Mouse (Mus musculus) kidney, adult 2 months (tissue): Measurements from ENCODE around the gene Nsun2. TPM values are rescaled to one million over a fixed set of nuclear protein-coding genes. Genes with fewer than 3 reads are reported as not detected.
A peak's percentile ranks its signal among the peaks of the same experiment; 100 is the strongest.

ENCODE experiments used
- DNase-seq: peaks from one replicate; pipeline ENCODE4 v3.0.0; 2021
- H3K27ac ChIP-seq: fragments of 200-500 bp; 2 replicates; pipeline ENCODE4 v1.5.1; 2012; ENCODE audit warnings: low read depth, low read length, control low read depth, inconsistent platforms; ENCODE audit not compliant: insufficient read depth
- H3K27me3 ChIP-seq: fragments of 200-500 bp; replicated peaks from 2 replicates; pipeline ENCODE4 v1.6.1; 2012; ENCODE audit warnings: mild to moderate bottlenecking, moderate library complexity, low read length, inconsistent platforms; ENCODE audit not compliant: control insufficient read depth, insufficient read depth
- H3K36me3 ChIP-seq: fragments of 200-500 bp; 2 replicates; pipeline ENCODE4 v1.6.1; 2012; ENCODE audit warnings: mild to moderate bottlenecking, moderate library complexity, low read length, inconsistent platforms; ENCODE audit not compliant: control insufficient read depth, insufficient read depth
- H3K4me1 ChIP-seq: fragments of 200-500 bp; 2 replicates; pipeline ENCODE4 v1.6.1; 2011; ENCODE audit warnings: low read length; ENCODE audit not compliant: control insufficient read depth, insufficient read depth
- H3K4me3 ChIP-seq: fragments of 200-500 bp; 2 replicates; pipeline ENCODE4 v1.5.1; 2011; ENCODE audit warnings: mild to moderate bottlenecking, low read depth, low read length, control low read depth; ENCODE audit not compliant: insufficient read depth
- CTCF ChIP-seq: fragments of 200-500 bp; conservative IDR thresholded peaks from 2 replicates; pipeline ENCODE4 v1.5.1; 2011; ENCODE audit warnings: low read depth, mild to moderate bottlenecking, control low read depth, low read length, moderate library complexity, mixed read lengths; ENCODE audit not compliant: insufficient read depth, insufficient read length
- POLR2A ChIP-seq: fragments of 200-500 bp; IDR thresholded peaks from one replicate; pipeline ENCODE4 v1.6.1; 2011; ENCODE audit warnings: low read depth, low read length, control low read depth
- WGBS: fragments of 180-500 bp; shearing (Covaris S2); methylation state at CpG from one replicate; pipeline ENCODE4 v1.1.7; 2018; 5-methylcytosine and 5-hydroxymethylcytosine counted together
- polyA plus RNA-seq: library from polyadenylated mRNA; depleted of rRNA; stranded (reverse); fragments of >200 nt; gene quantifications from 2 replicates; pipeline ENCODE4 v1.2.3, GENCODE M21; 2012

Gene Nsun2
- polyA plus RNA-seq, 1 experiment = 47.9 TPM

DNA sequence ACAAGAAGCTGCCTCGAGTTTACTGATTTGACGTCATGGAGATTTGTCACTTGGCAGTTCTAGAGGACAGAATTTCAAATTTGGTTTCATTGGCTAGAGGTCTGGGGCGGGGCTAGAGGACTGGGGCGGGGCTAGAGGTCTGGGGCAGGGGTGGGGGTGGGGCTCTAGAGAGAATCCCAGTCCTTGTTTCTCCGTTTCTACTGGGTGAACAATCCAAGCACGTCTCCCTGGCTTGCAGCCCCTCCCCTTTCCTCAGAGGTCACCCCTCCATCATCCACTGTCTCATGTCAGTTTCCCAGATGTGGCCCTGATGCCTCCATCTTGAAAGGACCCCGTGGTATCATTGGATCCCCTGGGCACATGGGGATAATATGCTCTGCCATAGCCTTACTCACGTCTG lies 21.5 kb downstream of the Nsun2 start:
- no peaks in the 10 kb centered on the region for H3K27me3 ChIP-seq
- TF ChIP-seq CTCF (no peak), POLR2A (no peak)
- H3K36me3 ChIP-seq = no peaks in the 10 kb centered on the region
- WGBS = 27% methylated on average over 8 of the region's 8 CpGs
- no peaks in the 10 kb centered on the region for H3K4me1 ChIP-seq
- H3K4me3 ChIP-seq = no peak overlapping the region
- DNase-seq = no peak
- no peak overlapping the region for H3K27ac ChIP-seq

DNA sequence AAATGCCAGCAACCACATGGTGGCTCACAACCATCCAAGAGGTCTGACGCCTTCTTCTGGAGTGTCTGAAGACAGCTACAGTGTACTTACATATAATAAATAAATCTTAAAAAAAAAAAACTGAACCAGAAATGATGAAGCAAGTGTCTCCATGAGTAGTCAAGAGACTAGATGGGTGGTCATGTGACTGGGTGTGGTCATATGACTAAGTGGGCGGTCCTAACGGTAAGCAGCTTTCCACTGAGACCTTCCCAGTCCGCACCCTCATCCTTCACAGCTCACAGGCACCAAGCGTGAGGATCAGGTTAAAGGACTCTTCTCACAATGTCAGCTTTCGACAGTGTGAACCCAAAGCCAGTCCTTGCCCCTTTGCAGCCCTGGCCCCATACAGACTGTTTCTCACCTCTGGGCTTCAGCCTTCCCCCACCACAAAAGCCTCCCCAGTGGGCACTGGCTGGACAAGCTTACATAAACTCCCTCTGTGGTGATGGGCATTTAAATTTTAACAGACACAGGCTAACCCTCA lies 22.5 kb downstream of the Nsun2 start:
- no peaks in the 10 kb centered on the region for H3K4me1 ChIP-seq
- H3K36me3 ChIP-seq = no peaks in the 10 kb centered on the region
- TF ChIP-seq CTCF (no peak), POLR2A (no peak)
- no peak overlapping the region for H3K4me3 ChIP-seq
- H3K27ac ChIP-seq = no peak overlapping the region
- H3K27me3 ChIP-seq = no peaks in the 10 kb centered on the region
- 80% methylated on average over 6 of the region's 6 CpGs for WGBS
- no peak for DNase-seq

- Histone ChIP-seq H3K4me1 (no peaks in the 10 kb centered on the region), H3K4me3 (no peak overlapping the region), H3K27ac (no peak overlapping the region), H3K36me3 (no peaks in the 10 kb centered on the region), H3K27me3 (no peaks in the 10 kb centered on the region)
- no peak for TF ChIP-seq POLR2A
- no peak for TF ChIP-seq CTCF
- DNase-seq = no peak
These were observed 23.2 kb downstream of the Nsun2 start for GRCm38 (mm10) chr13:69556728-69557127.

DNA sequence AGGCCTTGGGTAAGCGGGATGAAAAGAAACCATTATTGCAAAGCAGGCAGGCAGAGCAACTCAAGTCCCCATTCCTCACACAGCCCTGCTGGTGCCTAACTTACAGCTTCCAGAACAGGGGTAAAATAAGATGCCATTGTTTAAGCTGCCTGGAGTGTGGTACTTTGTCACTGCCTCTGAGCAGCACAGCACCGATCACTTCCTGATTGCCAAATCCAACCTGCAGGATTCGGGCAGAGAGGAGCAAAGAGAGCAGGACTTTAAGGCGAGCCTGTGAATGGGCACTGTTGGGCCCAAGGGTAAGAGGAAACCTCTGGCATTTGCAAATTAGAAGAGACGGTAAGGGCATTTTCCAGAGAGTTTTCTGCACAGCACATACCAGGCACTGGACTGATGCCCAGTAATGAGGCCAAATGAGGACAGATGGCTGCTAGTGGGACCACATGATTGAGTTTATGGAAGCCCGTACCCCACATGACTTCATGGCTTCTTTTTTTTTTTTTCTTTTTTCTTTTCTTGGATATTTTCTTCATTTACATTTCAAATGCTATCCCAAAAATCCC lies 24.6 kb downstream of the Nsun2 start:
- WGBS = 57% methylated on average over 6 of the region's 6 CpGs
- Histone ChIP-seq H3K36me3 (no peaks in the 10 kb centered on the region), H3K27me3 (no peaks in the 10 kb centered on the region), H3K27ac (no peak overlapping the region), H3K4me1 (0 out of 2 replicates have a peak, but pooled peaks cover 6% of the 10 kb centered on the region), H3K4me3 (no peak overlapping the region)
- peak; percentile 45 for DNase-seq
- TF ChIP-seq CTCF (no peak), POLR2A (no peak)

- no peaks in the 10 kb centered on the region for H3K36me3 ChIP-seq
- 82% methylated on average over 13 of the region's 13 CpGs for WGBS
- H3K4me3 ChIP-seq = no peak overlapping the region
- H3K27me3 ChIP-seq = no peaks in the 10 kb centered on the region
- TF ChIP-seq CTCF (no peak), POLR2A (no peak)
- no peak overlapping the region for H3K27ac ChIP-seq
- H3K4me1 ChIP-seq = peaks cover 11% of the 10 kb centered on the region; the same call in 1 of the 2 replicates
- no peak for DNase-seq
These were observed 25.9 kb downstream of the Nsun2 start for GRCm38 (mm10) chr13:69559291-69559961.

GRCm38 (mm10) chr13:69562004-69562403 lies 28.5 kb downstream of the Nsun2 start:
- Histone ChIP-seq H3K36me3 (no peaks in the 10 kb centered on the region), H3K4me3 (no peak overlapping the region), H3K4me1 (peaks cover 11% of the 10 kb centered on the region; the same call in 1 of the 2 replicates), H3K27me3 (no peaks in the 10 kb centered on the region), H3K27ac (no peak overlapping the region)
- TF ChIP-seq CTCF = no peak
- TF ChIP-seq POLR2A = no peak
- 69% methylated on average over 9 of the region's 9 CpGs for WGBS
- no peak for DNase-seq

GRCm38 (mm10) chr13:69562654-69563574 lies 29.4 kb downstream of the Nsun2 start:
- DNase-seq = no peak
- H3K27ac ChIP-seq = peak overlapping the region; percentile 4
- H3K4me3 ChIP-seq = no peak overlapping the region
- H3K4me1 ChIP-seq = peaks cover 11% of the 10 kb centered on the region; the same call in 1 of the 2 replicates
- TF ChIP-seq POLR2A (no peak), CTCF (no peak)
- H3K27me3 ChIP-seq = no peaks in the 10 kb centered on the region
- H3K36me3 ChIP-seq = no peaks in the 10 kb centered on the region
- WGBS = 34% methylated on average over 12 of the region's 12 CpGs
